Mouse (Mus musculus) gastrocnemius, postnatal 4 days (tissue): ENCODE measurements around the gene Ephx3. TPM values are rescaled to one million over a fixed set of nuclear protein-coding genes. Genes with fewer than 3 reads are reported as not detected.

Experiments used
- DNase-seq, 2 experiments: peaks; one replicate each; pipeline ENCODE4 v3.0.0; 2021 to 2022; ENCODE audit warnings: low spot score in 2 of 2, mixed read lengths in 2 of 2
- total RNA-seq, 2 experiments: library from RNA; stranded (reverse); gene quantifications; 2 replicates each; pipeline ENCODE4 v1.2.3; 2021

The Ephx3 gene
- total RNA-seq, 2 experiments from 2014 or later, result 0.17 to 0.31 TPM

DNA sequence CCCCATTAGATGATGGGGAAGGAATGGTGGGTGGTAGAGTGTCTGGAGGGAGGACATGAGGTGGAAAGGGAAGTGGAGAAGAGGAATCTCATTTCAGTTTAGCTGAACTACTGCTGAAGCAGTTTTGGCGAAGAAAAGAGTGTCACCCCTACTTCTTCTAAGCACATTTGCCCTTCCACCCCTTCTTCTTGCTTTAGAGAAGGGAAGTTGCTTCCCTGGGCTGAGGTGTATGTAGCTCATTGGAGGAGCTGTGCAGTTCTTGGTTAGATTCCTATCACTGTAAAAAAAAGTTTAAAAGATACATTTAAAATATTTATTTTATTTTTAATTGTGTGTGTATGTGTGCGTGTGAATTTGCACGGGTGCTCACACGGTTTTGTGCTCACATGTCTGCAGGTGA lies 12.4 kb downstream of the Ephx3 start:
- no peak for DNase-seq

DNA sequence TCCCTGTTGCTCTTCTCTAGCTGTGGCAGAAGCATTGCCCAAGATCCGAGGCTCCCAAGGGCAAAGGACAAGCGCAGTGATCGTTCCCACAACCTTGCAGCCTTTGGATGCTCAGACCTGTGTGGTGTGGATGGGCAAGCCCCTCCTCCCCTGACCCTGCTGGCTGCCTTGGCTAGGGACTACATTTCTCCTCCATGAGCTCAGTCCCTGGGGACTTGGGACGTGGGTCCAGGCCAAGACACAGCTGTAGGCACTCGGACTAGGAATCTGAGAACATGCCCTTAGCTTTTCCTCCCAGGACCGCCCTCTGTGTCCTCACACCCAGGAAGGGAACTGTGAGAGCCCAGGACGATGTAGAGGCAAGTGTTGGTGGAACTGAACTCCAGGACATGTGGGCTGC lies 16.2 kb downstream of the Ephx3 start:
- DNase-seq, result peak; percentile 61 to 84

DNA sequence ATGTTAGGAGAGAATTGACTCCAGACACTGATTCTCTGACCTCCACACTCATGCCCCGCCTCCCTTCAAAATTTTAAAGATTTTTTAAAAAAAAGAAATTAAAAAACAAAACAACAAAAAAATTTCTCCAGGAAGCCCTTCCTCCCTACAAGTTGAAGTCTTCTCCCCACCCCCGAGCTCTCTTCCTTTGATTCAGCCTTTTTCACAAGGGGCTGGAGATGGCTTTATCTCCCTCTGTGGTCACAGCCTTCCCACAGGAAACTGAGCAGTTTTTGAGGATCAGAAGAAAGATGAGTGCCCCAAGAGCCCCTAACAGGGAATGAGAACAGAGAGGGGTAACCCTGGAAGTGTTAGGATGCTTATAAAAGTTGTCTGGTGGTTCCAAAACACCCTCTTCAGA lies 16.9 kb downstream of the Ephx3 start:
- DNase-seq, result no peak

DNA sequence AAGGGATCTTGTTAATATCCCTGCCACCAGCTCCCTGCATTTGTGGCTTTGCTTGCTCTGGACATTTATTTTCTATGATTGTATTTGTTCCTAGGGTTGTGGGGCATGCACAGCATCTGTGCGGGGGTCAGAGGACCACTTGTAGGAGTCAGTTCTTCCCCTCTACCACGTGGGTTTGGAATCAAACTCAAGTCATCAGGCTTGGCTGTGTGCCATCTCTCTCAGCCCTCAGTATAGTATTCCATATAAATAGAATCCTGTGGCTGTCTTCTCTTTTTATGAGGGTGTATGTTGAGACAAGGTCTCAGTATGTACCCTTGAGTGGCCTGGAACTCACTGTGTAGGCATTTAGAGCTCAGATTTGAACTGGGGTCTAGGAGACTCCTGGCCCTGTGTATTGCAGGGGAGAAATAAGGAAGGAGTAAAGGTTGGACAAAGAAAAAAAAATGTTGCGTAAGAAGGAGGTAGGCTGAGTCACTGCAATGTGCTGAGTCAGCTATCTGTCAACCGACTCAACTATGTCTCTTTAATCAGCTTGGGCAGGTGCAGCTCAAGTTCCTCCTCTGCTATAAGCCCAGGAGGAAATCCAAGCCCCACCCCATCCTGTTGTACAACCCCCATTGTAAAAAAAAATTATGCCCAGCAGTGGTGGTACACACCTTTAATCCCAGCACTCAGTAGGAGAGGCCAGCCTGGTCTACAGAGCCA lies 19.7 kb downstream of the Ephx3 start:
- DNase-seq, result no peak

DNA sequence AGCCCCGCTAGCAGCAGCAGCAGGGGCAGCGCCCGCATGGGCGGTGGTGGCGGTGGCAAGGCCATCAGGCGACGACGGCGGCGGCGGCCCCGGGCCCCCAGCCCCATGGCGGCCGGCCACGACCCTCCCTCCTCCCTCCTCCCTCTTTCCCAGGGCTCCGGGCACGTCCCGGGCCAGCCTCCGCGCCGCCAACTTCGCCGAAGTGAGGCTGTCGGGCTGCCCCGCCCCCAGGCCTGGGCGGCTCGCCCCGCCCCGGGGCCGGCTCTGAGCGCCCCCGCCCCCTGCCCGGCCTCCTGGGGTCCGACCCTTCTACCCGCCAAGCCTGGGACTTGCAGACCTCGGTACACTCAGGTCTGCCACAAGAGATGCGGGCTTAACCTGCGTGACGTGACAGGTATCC lies 22.7 kb downstream of the Ephx3 start, which contains the start of gene Notch3:
Gene Notch3 (minus strand): TSS at position 166 of the 400 bp plus-strand sequence.
- DNase-seq, result peak; percentile 70 to 78

DNA sequence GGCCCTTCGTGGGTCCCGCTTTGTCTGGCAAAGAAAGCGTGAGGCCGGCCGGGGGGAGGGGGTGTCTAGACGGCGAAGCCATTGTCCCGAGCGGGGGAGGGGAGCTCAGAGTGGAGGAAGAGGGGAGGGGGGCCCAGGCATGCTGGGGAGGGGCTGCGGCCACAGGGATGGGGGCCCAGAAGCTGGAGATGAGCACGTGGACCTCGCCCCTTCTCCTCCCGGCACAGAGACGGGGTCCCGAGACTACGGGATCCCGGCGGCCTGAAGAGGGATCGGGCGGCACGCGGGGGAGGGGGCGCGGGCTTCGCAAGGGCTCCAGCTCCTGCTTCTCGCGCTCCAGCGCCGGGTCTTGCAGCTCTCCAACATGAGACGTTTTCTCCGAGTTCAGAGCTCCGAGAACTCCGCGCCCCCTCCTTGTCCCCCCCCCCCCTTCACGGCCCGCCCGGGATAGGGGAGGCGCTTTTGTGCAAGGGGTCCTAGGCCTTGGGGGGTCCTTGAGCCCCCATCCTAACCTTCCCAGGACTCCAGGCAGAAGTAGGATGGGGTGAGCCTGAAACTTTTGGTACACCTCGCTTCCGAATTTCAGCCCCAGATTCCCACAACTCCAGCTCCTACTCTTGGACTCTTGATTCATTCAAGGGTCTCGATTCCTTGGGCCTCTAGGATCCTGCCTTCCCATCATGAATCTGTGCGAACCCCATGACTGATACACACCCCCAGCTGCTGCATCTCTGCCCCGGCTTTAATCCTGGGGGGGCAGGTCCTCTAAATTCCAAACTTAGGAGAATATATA lies 23.4 kb downstream of the Ephx3 start:
- DNase-seq, result peak; percentile 55 to 75

DNA sequence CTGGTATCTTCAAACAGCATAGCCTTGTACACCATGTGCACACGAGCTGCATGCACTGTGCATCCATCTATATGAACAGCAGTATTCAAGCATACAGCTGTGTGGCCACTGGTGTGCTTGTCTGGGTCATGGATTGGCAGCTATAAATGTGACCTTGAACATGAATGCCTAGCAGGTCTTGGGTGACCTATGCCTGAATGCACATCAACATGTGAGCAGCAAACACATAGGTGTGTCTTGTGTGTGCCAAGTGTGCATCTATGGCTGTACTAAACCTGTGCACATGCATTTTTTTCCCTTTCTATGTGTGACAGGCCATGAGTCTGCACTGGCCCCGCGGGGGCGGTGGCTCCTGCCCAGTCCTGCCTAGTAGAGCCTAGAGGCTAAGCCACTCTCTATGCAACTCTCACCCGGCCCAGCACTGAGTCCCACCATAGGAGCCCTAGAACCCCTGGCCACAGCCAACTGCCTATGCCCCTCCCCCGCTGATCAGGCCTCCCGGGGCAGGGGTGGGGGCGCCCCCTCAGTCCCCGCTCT lies 24.0 kb downstream of the Ephx3 start:
- no peak for DNase-seq

DNA sequence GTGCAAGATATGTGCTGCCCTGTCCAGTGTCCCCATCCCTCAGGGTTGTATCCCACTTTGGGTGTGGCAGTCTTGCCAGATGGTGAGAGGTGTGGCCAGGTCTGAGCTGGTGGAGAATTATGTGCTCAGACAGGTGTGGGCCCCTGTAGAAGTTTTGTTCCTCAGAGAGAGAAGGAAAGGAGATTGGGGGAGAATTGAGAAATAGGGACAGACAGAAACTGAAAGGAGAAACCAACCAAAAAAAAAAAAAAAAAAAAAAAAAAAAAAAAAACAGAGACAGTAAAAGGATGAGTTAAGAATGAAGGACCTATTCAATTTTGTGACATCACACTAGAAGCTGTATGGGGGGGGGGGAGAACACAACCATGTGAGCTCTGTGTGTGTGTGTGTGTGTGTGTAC lies 24.6 kb downstream of the Ephx3 start:
- DNase-seq, result no peak

DNA sequence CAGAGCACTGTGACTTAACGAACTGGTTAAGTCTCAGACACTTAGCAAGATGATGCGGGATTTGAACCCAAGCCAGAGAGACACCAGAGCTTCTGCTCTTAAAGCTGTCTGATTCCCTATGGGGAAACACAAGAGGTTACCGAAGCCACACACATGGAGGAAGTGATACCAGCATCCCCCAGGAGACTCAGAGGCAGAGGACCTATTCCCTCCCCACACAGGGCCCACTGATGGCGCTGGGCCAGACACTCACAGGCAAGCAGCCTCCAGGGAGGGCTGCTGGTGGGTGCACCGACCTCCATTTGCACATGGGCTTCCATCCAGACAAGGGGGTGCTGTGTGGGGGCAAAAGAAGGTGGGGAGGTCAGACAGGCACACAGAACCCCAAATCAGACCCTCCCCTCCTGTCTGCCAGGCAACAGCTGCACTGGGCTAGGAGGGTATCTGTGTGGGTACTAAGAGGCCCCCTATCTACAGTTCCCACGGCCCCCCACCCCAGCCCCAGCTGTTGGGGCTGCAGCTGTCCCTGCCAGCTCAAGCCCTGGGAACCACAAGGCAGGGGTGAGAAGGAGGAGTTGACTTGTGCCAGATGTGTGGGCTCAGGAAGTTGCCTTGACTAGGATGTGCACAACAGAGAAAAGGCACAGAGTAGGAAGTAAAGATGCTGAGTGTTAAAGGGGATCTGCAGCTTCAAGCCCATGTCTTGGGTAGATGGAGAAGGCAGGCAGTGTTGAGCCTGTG lies 25.3 kb downstream of the Ephx3 start:
- DNase-seq, result peak in 1 of 2 experiments; percentile 38

DNA sequence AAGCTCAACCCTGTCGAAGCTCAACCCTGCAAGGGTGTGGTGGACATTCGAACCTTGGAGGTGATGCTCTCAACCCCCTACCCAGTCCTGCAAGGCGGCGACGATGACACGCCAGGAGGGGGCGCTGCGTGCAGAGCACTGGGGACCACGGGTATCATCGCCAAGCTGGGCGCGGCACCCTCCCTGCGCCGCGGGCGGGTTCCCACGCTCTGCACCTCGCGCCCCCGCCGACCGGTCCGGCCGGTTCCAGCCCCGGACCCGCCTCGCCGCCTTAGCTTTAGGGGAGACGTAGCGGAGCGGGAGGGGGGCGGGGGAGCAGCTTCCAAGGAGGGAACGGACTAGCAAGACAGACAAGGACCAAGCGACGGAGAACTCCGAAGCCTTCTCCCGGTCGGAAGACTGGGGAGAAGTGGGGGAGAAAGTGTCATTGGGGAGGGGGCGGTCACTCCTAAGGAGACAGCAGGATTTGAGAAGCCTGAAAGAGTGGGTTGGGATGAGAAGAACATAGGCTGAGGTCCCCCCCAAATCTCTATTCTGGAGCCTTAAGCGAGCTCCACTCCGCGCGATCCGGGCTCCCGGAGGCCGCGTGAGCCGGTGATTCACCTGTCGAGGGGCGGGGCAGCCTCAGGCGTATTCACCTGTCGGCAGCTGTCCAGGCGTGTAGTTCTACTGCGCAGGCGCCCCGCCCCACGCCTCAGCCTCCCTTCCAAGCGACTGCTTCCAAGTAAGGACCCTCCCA lies 27.1 kb downstream of the Ephx3 start:
- peak; percentile 75 to 78 for DNase-seq

DNA sequence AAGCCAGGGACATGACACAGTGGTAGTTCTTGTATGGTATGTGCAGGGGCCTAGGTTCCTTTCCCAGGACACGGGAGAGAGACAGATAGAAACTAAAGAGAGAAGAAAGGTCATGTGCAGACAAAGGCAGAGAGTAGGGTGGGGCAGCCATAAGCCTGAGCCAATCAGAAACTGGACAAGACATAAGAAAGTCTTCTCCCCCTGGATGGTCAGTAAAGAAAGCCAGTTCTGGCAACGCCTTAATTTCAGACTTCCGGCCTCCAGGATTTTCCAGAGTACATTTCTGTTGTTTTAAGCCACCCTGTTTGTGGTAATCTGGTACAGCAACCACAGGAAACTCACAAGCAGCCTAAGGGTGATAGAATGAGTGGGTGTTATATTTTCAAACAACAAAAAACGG lies 28.5 kb downstream of the Ephx3 start:
- DNase-seq, result no peak

DNA sequence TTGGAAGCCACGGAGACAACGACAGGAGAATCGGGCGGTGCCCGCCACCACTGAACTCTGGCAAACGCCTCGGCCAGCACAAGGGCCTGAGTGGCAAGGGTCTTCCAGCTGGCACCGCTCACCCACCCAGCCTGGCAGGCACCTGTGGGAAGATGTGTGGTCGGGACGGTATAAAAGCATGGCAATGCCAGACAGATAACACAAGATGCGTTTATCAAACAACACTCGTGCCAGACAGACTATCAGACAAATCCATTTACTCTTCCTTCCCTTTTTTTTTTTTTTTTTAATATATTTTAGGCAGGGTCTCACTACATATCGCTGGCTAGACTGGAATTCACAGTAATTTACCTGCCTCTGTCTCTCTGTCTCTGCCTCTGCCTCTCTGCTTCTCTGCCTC lies 30.5 kb downstream of the Ephx3 start:
- no peak for DNase-seq

DNA sequence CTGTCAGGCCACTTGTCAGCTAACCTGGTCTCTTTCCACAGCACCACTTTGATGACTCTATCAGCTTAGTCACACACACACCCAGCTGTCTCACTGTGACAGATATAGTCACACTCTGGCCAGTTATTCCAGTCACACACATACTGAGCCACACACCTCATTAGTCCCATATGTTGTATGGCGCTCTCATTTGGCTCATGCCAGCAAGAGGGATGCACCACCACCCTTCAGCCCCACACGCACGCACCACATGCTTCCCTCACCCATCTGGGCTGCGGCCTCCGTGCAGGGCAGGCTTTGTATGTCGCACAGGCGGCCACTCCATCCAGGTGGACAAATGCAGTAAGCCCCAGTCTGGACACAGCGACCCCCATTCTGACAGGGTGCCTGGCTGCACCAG lies 42.6 kb downstream of the Ephx3 start:
- DNase-seq, result no peak

DNA sequence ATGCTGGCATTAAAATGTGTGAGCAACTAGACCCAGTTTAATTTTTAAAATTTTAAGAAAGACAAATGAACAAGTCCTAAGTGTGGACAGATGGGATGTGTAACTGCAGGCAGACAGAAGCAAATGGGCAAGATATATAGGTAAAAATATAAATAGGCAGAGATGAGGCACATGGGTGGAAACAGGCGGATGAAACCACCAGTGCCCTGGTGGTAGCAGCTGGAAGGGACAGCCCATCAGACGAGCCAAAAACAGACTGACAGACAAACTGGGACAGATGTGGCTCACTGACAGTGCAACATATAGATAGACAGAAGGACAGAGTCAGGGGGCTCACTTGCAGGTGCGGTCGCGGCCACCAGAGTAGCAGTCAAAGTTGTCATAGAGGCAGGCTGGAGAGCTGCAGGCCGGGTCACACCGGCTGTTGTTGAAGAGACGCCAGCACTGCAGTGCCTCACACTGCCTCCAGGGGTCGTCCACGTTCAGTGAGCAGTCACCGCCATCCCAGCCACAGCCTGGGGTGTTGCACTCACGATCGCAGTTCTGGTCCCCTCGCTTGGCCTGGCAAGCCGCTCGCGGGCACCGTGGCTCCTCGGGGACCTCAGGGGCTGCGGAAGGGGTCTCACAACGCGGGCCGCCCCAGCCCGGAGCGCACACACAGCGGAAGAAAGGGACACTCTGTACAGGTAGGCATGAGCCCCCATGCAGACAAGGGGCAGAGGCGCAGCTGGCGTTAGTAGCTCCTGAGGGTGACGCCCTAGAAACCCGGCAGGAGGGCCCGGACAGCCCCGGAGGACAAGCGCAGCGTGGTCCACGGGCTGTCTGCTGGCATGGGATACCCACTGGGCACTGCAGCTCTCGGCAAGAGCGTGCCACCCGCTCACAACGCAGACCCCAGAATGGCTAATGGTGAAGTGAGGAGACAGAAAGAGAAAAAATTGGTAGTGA lies 46.2 kb downstream of the Ephx3 start:
- peak; percentile 75 to 85 for DNase-seq

DNA sequence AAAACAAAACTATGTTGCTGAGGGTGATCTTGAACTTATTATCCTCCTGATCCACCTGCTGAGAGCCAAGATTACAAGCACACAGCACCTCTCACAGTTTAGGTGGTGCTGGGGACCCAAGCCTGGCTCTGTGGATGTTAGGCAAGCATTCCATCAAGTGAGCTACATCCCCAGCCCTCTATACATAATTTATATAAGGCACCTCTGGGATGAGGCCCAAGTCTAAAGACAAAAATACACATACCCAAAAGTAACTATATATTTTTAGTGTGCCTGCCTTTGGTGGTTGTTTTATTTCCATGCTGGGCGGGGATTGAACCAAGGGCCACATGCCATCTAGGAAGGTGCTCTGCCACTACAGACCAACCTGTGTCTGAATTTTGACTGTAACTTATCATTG lies 47.1 kb downstream of the Ephx3 start:
- no peak for DNase-seq

Other genes with a start within 250 kb of the Ephx3 start
- 10 to 100 TPM; 17.3 to 29.4 TPM for gene Rrp1b, start 153.4 kb downstream of the Ephx3 start, total RNA-seq
- gene Hsf2bp, start 153.2 kb downstream of the Ephx3 start, total RNA-seq, result 1 to 10 TPM; 6.1 to 8.2 TPM
- gene Notch3, start 22.7 kb downstream of the Ephx3 start, total RNA-seq, result 10 to 100 TPM; 68.4 to 68.9 TPM
- 10 to 100 TPM; 86.5 to 98.4 TPM for gene Brd4, start 95.2 kb upstream of the Ephx3 start, total RNA-seq
- gene Akap8, start 131.7 kb upstream of the Ephx3 start, total RNA-seq, result 10 to 100 TPM; 50.8 to 75.1 TPM
- 10 to 100 TPM; 36.7 to 50.5 TPM for gene Akap8l, start 161.1 kb upstream of the Ephx3 start, total RNA-seq
- 10 to 100 TPM; 32.6 to 34.3 TPM for gene Wiz, start 199.9 kb upstream of the Ephx3 start, total RNA-seq
- gene Rasal3, start 214.0 kb upstream of the Ephx3 start, total RNA-seq, result 1 to 10 TPM in 1 of 2 experiments, under 1 TPM in 1; 0.47 to 1.5 TPM
- under 1 TPM in 1 of 2 experiments, not detected in 1; 0.60 TPM for gene Pglyrp2, start 234.6 kb upstream of the Ephx3 start, total RNA-seq